Mouse (Mus musculus) C2C12 (cell line): Measurements from ENCODE around the gene Ufc1. TPM values are rescaled to one million over a fixed set of nuclear protein-coding genes. Genes with fewer than 3 reads are reported as not detected.
A peak's percentile ranks its signal among the peaks of the same experiment; 100 is the strongest.

Source experiments
- H3K27me3 ChIP-seq: one replicate; pipeline ENCODE4 v1.6.1; 2011; ENCODE audit not compliant: control insufficient read depth, insufficient read depth, insufficient read length
- H3K36me3 ChIP-seq: one replicate; pipeline ENCODE4 v1.6.1; 2011; ENCODE audit not compliant: control insufficient read depth, insufficient read depth
- H3K4me3 ChIP-seq: one replicate; pipeline ENCODE4 v1.5.1; 2011; ENCODE audit warnings: mild to moderate bottlenecking, control low read depth; ENCODE audit not compliant: poor library complexity, insufficient read depth, severe bottlenecking
- H3K79me2 ChIP-seq: one replicate; pipeline ENCODE4 v1.6.1; 2011; ENCODE audit not compliant: control insufficient read depth, insufficient read depth
- H3K79me3 ChIP-seq: one replicate; pipeline ENCODE4 v1.6.1; 2011; ENCODE audit warnings: low read depth, control low read depth
- H3ac ChIP-seq: one replicate; pipeline ENCODE3; 2011; ENCODE audit warnings: low read depth; ENCODE audit not compliant: control insufficient read depth, insufficient read length
- CEBPB ChIP-seq: IDR thresholded peaks from one replicate; pipeline ENCODE4 v1.6.1; 2011; ENCODE audit warnings: low read depth, mild to moderate bottlenecking, control low read depth, moderate library complexity
- CTCF ChIP-seq: IDR thresholded peaks from one replicate; pipeline ENCODE4 v1.5.1; 2011; ENCODE audit not compliant: control insufficient read depth, insufficient read depth, insufficient read length
- FOSL1 ChIP-seq: IDR thresholded peaks from one replicate; pipeline ENCODE4 v1.8.0; 2011; ENCODE audit warnings: mild to moderate bottlenecking, low read length; ENCODE audit not compliant: poor library complexity, insufficient read depth, severe bottlenecking
- MAX ChIP-seq: IDR thresholded peaks from one replicate; pipeline ENCODE4 v1.6.1; 2011; ENCODE audit warnings: mild to moderate bottlenecking, control low read depth
- MYOD1 ChIP-seq: IDR thresholded peaks from one replicate; pipeline ENCODE4 v1.6.1; 2011; ENCODE audit warnings: low read depth; ENCODE audit not compliant: control insufficient read depth, insufficient read length
- MYOG ChIP-seq: IDR thresholded peaks from one replicate; pipeline ENCODE4 v1.6.1; 2011; ENCODE audit not compliant: control insufficient read depth, insufficient read length; ENCODE audit errors: extremely low read depth
- USF1 ChIP-seq: IDR thresholded peaks from one replicate; pipeline ENCODE4 v1.6.1; 2011; ENCODE audit warnings: low read depth, mild to moderate bottlenecking, control low read depth, moderate library complexity
- polyA plus RNA-seq: library from polyadenylated mRNA; unstranded; fragments of >200 nt; fragmentation: generic; extraction: Trizol; gene quantifications from one replicate; pipeline ENCODE4 v1.2.1, GENCODE M21; 2012; ENCODE audit warnings: missing spikeins

Gene Ufc1
- polyA plus RNA-seq, 1 experiment: 100 TPM

DNA sequence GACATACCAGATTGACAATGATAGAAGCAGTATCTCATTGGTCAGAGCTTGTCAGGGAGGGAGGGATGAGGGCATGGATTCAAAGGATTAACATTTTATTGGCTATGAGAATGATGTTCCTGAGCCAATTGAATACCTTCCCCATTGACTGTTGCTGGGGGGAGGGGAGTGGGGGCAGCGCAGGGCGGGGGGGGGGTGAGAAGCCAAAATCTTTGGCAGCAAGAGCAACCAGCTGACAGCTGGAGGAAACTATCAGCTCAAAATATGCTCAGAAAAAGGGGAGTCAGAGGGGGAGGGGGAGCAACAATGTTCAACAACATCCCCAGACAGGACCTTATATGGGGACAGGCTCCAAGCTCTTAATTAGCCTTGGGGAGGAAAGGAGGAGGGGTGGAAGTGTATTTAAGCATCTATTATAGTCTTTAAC, 31.6 kb downstream of the Ufc1 start:
- Histone ChIP-seq H3K79me2 (no peaks in the 10 kb centered on the region), H3K27me3 (no peaks in the 10 kb centered on the region), H3ac (no peak overlapping the region), H3K79me3 (no peaks in the 10 kb centered on the region), H3K36me3 (peaks cover 4% of the 10 kb centered on the region), H3K4me3 (no peak overlapping the region)
- TF ChIP-seq CEBPB: no peak
- TF ChIP-seq MYOD1: no peak
- no peak for TF ChIP-seq MYOG
- TF ChIP-seq USF1: no peak
- no peak for TF ChIP-seq FOSL1
- no peak for TF ChIP-seq CTCF
- no peak for TF ChIP-seq MAX

DNA sequence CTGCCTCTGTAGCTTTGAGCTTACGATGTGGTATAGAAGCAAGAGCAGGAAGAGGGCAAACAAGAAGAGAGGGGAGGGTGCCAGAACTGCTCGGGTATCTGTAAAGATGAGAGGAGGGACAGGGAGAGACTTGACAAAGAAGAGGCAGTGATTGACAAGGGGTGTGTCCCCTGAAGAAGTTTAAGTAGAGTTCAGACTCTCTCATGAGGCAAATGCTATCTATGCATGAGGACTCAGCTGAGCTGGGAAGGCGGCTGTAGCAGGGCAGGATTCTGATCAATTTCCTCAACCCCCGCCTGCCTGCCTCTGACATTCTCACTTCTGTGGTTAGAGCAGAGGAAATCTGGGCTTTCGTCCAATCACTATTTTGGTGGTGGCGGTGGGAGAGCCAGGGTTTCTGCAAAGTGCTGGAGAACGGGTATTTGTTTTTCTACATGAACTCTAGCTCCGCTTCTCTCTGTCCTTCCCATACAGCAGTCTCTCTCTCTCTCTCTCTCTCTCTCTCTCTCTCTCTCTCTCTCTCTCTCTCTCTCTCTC, 32.2 kb downstream of the Ufc1 start:
- Histone ChIP-seq H3K79me2 (no peaks in the 10 kb centered on the region), H3K4me3 (peak overlapping the region; percentile 11), H3ac (peak overlapping the region; percentile 51), H3K79me3 (no peaks in the 10 kb centered on the region), H3K27me3 (no peaks in the 10 kb centered on the region), H3K36me3 (peaks cover 4% of the 10 kb centered on the region)
- TF ChIP-seq MAX (no peak), CTCF (no peak), USF1 (no peak), CEBPB (no peak), MYOG (no peak), MYOD1 (no peak), FOSL1 (no peak)

- H3ac ChIP-seq: no peak overlapping the region
- TF ChIP-seq MAX (no peak), CTCF (no peak), FOSL1 (no peak), CEBPB (no peak), MYOD1 (no peak), MYOG (no peak), USF1 (no peak)
Measured at GRCm38 (mm10) chr1:171260316-171260715, 34.5 kb downstream of the Ufc1 start.

DNA sequence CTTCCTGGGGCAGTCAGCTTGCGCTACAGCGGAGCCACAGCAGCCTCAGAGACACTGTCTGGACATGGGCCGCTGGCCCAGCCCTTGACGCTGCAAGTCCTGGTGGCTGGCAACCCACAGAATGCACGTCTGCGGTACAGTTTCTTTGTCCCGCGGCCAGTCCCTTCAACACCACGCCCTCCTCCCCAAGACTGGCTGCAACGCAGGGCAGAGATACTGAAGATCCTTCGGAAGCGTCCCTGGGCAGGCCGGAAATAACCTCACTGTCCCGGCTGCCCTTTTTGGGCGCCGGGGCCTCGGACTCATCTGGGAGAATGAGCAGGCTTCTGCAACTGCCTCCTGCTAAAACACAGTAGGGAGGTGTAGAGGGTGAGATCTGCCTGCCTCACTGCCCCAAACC, 35.9 kb downstream of the Ufc1 start:
- Histone ChIP-seq H3K4me3 (no peak overlapping the region), H3K79me2 (no peaks in the 10 kb centered on the region), H3K27me3 (no peaks in the 10 kb centered on the region), H3ac (no peak overlapping the region), H3K79me3 (no peaks in the 10 kb centered on the region), H3K36me3 (peaks cover 7% of the 10 kb centered on the region)
- TF ChIP-seq MAX (no peak), FOSL1 (no peak), MYOD1 (no peak), CEBPB (no peak), CTCF (no peak), USF1 (no peak), MYOG (no peak)

More at GRCm38 (mm10) chr1:171260316-171260715, 34.5 kb downstream of the Ufc1 start:
- Histone ChIP-seq H3K4me3 (no peak overlapping the region), H3K36me3 (peaks cover 4% of the 10 kb centered on the region), H3K79me2 (no peaks in the 10 kb centered on the region), H3K79me3 (no peaks in the 10 kb centered on the region), H3K27me3 (no peaks in the 10 kb centered on the region)

GRCm38 (mm10) chr1:171257781-171258180, 37.0 kb downstream of the Ufc1 start:
- Histone ChIP-seq H3K79me2 (no peaks in the 10 kb centered on the region), H3K27me3 (no peaks in the 10 kb centered on the region), H3K36me3 (peaks cover 9% of the 10 kb centered on the region), H3K79me3 (no peaks in the 10 kb centered on the region), H3K4me3 (no peak overlapping the region), H3ac (no peak overlapping the region)
- TF ChIP-seq FOSL1 (no peak), USF1 (no peak), CEBPB (no peak), MYOD1 (no peak), MAX (no peak), CTCF (no peak), MYOG (no peak)

DNA sequence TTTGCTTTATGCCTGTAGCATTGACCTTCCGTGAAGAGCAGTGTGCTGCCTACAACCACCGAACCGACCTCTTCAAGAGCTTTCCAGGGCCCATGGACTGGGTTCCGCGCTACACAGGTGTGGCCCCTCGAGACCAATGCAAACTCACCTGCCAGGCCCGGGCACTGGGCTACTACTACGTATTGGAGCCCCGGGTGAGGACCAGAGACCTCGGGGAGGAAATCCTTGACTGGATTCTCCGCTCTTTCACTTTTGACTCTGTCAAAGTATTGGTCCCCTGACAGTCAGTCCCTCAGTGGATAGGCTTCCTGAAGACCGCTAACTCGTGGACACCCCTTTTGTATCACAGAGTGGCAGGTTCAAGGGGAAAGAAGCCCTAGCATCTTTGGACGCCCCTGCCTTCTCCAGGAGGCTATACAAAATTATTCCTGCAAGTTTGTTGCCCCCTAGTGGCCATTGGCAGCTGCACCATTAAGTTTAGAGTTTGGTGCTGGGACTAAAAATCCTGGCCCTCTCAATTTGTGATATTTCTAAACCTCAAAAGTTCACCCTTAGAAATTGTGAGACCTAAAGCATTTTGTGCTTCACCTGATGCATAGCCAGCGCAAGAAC, 37.8 kb downstream of the Ufc1 start:
- Histone ChIP-seq H3K27me3 (no peaks in the 10 kb centered on the region), H3K79me2 (no peaks in the 10 kb centered on the region), H3K79me3 (no peaks in the 10 kb centered on the region), H3K4me3 (no peak overlapping the region), H3K36me3 (peaks cover 9% of the 10 kb centered on the region), H3ac (no peak overlapping the region)
- TF ChIP-seq MYOD1 (no peak), CEBPB (no peak), MYOG (no peak), USF1 (no peak), MAX (no peak), CTCF (peak; percentile 39), FOSL1 (no peak)
